Mouse (Mus musculus) WW6 (cell line): ENCODE measurements around the gene Slc38a7.
"Not testable (repeated sequence)": the region's sequence is repeated elsewhere in the genome, so short reads cannot be mapped to it uniquely, and the experiment has no call there.

Experiments used
- DNase-seq: peaks from one replicate; pipeline ENCODE4 v3.0.0-alpha.2; 2013; ENCODE audit warnings: low read depth, low spot score

Slc38a7 gene

DNA sequence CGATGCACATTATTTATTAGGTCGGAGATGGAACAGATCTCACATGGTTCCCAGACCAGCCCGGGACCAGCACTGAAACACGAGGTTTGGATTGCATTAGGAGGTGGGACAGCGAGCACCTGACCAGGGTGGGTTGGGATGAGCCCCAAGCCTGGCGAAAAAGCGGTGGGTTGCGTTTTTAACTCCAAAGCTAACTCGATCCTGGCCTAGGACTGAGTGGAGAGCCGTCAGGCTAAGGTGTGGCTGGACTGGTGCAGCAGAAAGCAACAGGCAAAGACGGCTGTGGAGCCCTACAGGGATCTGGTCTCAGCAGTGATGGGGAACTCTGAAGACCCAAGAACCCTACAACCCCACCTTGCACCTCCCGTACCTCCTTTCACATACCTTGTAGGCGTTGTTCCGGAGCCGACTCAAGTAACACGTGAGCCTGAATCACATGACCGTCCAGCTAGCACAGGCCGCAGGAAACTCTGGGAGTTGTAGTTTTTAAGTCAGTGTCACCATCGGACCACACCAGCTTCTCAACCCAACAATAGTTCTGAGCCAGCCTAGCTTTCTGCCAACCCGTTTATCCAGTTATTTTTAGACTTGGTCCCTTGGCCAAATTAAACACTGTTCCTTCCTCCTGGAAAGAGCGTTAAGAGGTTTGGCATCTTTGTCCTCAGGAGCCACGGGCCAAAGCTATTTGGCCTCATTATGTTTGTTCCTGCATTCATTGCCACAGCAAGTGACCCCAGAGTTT is at the start of gene Slc38a7:
Gene Slc38a7, minus strand, starts transcription at position 438 of the 742 bp plus-strand sequence.
- peak; percentile 81 for DNase-seq

DNA sequence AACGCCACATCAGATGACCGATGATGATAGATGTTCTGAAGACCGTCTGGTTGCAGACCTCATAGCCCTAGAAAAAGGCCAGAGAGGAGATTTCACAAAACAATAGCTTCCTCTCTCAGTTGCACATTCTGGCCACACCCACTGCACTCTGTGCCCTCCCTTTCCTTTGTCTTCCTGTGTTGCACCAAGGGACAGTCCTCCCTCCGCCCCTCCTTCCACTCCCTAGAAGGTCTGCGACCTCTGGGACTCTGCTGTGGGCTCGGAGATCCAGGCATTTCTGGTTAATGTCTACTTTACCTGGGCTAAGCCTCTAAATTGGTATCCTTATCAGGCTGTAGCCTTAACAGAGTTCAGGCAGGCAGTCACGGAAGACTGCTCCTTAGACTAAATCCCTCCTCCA is 48.5 kb upstream of the Slc38a7 start:
- DNase-seq, result no peak

DNA sequence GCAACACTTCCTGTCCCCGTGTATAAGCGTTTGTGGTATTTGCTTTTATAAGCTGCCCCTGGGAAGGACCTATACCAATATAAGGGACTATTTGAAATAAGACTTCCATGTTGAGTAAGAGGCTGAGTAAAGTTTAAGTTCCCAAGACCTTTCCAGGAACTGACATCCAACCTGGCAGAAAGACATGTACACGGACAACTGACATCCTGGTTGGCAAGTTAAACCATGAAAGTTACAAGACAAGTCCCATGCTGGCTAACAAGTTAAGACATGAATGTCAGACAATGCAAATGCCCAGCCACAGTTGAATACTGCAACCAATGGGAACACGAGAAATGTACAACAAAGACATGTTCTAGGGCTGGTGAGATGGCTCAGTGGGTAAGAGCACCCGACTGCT is 40.4 kb upstream of the Slc38a7 start:
- no peak for DNase-seq

DNA sequence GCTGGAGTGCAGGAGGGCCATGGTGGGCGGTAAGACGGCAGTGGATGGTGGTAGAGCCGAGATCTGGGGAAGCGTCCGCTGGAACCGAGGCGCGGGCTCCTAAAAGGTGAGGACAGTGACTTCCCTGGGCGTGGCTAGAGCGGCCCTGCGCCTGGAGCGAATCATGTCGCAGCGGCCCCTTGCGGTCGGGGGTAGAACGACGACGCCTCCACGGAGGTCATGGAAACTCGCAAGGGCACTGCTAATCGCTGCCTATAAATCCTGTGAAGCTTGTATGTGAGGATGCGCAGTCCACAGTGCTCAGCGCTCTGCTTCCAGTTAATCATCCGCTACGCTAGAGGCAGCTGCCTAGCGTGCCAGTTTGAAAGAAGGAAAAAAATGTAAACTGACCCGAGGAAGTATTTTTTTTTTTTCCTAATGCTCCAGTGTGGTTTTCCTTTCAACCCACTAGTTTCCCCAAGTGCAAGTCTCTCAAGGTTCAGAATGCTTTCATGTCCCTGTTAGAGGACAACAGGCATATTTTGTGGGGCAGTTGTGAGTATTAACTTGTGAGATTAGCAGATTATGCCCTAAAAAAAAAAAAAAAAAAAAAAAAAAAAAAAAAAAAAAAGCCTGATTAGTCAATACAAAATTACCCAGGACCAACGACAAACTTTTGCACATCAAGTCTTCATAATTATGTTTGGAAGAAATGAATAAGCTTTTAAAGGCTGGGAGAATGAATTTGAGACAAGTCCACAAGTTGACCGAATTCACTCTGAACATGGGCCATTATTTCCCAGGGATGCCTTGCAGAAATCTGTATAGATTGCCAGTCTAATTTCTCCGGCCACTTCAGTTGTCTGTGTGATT is 35.2 kb upstream of the Slc38a7 start, which contains the start of gene Got2:
Gene Got2, minus strand, starts transcription at position 263 of the 852 bp plus-strand sequence.
- DNase-seq, result peak; percentile 96

DNA sequence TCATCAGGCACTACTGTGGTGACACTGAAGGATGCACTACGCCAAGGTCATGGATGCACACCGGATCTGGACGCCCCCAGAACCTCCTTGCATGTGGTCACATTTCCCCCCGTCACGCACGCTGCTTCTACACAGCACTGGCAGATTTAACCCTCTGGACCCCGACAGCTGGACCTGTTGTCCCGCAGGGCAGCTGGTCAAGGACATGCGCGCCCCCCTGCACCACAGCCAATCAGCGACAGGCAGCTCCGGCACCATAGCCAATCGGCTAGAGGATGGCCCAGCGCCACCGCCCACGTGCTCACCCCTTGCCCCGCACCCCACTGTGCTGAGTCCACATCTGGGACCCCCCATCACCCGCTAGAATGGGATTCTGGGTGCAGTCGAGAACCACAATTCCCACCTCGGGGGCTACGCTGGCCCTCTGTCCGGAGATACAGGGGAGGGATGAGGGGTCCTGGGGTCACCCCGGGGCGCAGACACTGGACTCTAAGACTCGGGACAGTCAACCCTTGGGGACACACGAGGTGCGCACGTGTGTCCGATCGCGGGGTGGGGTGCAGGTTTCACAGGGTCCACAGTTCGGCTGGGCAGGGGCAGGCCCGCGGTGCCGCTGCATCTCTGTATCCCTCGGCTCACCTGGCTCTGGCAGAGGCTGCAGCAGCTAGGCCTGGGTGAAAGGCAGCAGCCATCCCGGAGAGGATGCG is 34.4 kb upstream of the Slc38a7 start:
- peak; percentile 28 for DNase-seq

DNA sequence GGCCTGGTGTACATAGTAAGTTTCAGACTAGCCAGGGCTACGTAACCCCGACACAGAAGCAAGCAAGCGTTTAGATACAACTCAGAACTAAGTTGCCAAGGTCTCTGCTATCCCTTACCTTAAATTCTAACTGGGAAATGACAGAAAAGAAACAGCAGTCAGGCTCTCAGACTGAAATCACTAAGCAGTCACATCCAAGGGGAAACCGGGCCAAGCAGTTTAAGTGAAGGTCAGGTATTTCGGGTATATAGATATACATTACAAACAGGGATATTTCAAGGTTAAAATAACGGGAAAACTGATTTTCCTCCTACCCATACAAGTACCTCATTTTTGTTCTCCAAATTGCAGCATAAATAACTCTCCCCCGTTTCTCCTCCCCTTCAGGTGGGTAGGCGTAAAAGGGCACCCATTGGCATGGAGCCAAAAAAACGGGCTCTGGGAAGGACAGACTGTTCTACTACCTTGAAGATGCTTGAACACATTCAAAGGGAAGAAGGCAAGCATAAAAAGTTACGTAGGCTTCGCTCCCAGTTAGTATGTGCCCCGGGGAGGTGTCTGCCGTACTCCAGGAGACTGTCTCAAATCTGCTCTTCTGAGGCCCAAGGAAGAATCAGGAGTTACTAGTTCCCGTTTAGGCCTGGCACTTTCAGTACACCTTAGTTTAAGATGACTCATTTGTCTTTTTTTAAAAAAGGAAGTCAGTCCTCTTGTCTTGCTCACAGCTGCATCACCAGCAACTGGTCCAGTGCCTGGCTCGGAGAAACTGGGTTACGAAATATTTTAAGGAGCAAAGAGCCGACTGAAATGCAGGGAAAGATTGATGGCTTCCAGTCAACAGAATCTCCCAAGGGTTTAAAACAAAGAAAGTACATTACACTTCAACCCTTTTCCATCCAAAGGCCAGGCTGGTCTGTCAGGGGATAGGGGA is 33.6 kb upstream of the Slc38a7 start:
- no peak for DNase-seq

DNA sequence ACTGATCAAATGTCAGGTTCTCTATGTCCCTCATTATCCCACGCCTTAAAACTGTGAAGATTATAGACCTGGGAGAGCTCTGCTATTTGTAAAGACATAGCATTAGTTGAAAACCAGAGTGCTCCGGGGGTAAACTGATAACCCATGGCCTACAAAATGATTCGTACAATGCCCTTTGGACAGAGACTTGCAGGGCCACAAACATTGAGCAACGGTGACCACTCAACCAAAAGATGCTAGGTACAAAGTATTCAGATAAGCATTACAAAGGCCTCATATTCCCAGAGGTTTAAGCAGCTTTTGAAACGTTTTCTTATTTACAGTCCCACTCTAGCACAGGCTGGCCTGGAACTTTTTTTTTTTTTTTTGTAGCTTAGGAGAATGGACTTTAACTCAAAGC is 32.6 kb upstream of the Slc38a7 start:
- no peak for DNase-seq

DNA sequence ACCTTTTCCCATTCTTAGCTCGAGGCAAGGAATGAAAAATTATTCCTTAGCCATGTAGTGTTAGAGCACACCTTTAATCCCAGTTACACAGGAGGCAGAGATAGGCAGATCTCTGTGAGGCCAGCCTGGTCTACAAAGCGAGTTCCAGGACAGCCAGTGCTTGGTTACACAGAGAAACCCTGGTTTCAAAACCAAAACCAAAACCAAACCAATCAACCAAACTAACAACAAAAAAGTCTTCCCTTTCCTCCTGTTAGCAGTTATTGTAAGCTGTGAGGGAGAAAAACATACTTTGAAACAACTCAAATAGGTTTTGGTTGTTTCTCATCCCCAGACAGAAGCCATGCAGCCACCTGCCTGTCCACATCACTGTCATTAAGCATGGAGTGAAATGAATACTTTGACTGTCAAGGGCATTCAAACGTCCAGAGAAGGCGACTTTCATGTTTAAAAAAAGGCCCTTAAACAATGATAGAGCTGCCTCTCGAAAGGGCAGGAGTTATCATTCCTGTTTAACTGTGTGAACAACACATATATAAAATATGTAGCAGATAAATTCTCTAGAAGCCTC is 32.0 kb upstream of the Slc38a7 start:
- DNase-seq, result no peak

DNA sequence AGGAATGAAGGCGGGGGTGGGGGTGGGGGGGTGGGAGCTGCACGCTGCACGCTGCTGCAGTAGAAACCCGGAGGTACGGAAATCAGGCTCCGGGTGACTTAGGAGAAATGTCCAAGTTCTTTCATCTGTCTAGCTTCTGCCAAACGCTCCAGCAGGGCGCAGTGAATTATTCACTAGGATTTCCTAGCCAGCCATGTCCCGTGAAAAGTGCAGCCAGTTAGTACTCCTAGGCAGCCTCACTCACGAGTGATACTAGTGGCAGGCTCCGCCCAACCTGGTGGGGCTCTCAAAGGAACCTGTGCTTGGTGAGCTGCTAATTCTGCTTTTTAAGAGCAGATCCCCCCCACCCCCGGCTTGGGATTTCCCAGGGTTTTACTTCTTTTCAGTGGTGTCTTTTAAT is 31.2 kb upstream of the Slc38a7 start:
- DNase-seq, result no peak

DNA sequence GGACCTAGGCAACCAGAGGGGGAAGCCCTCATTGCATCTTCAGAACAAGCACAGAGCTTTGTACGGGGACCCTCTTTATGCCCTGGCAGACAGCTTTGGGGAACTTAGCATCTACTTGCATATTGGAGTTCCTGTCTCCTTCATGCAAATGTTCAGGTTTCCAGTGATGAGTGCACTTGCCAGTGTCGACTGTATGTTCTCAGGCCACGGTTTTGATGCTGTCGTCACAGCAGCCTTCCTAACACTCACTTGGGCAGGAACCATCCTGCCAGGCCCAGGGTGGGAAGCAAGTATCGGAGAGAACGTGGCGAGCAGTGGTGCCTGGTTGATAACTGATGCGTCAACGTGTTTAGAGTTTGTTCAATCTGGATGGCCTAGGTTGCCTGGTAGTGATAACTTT is 28.9 kb upstream of the Slc38a7 start:
- no peak for DNase-seq

DNA sequence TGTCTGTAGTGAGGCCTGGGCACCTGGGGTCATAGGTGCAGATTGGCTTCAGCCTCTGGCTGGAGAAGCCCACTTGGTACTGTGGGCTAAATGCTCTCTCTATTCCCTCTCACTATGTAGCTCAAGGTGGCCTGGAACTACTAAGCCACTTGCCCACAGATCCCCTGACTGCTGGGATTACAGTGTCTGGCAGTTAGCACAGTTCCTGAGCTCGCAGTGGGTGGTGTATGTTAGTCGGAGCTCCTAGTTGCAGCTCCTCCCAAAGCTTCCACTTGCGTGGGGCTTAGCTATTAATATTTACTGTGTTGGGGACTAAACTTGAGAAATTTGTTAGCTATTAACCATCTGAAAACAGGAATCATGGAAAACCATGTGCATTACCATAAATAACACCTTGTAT is 28.2 kb upstream of the Slc38a7 start:
- DNase-seq, result no peak

DNA sequence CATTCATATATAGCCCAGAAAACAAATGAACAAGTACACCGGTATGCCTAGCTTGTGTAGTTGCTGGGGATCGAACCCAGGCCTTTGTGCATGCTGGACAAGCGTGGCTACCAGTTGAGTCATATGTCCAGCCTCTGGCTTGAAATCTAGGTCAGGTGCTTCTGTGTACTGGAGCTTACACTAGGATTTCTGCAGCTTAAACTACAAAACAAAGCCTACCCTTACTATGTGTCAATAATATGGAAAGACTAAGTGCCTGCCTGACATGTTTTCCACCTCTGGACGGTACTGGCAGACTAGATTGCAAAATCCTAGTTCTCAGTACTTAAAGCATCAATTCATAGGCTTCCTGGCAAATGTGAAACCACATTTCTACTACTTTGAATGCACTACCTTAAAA is 26.5 kb upstream of the Slc38a7 start:
- no peak for DNase-seq

DNA sequence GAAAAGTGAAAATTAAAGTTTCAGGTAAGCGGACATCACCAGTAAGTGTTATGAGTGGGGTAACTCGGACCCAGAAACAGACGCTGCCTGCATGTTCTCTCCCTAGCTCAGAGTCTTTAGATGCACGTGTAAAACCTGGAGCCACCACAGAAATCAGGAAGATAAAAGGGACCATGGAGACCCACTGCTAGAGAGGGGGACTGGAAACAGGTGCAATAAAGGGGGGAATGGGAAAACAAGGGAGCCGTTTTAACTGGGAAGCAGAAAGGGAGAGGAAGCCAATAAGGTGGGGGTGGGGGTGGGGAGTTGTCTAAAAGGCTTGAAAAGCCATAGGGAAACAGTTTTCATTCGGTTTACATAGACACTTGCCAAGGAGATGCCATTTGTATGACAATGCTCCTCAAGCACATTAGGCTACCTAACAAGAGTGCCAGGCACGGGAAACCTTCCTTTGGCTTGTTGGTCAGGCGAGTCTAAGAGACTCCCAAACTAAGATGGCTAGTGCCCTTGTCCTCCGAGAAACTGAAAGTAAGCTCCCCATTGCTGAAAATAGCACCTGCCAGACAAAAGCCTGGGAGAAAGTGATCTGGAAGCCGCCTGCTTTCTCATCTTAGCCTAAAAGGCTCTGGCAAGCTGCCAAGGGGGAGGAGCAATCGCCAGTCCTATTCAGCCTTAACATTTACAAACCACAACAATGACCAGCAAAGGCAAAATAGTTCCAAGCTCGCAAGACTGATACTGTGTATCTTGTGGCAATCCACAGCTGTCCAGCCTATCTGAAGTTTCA is 25.0 kb upstream of the Slc38a7 start:
- peak; percentile 64 for DNase-seq

DNA sequence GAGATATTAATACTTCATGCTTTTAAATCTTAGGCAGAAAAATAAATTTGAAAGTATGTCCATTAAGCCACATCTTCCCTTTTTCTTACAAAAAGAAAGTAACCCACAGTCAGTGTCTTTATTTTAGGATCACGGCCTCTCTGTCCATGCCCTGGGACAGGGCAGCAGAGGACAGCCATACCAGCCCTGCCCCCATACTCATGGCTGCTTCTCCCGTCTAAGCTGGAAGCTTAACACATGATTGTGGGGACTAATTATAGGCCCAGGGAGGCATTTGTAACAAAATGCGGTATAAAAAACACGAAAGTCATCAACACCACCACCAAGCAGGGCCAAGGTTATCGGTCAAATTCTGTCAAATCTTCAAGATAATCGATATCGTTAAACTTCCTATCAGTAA is 21.9 kb upstream of the Slc38a7 start:
- no peak for DNase-seq

DNA sequence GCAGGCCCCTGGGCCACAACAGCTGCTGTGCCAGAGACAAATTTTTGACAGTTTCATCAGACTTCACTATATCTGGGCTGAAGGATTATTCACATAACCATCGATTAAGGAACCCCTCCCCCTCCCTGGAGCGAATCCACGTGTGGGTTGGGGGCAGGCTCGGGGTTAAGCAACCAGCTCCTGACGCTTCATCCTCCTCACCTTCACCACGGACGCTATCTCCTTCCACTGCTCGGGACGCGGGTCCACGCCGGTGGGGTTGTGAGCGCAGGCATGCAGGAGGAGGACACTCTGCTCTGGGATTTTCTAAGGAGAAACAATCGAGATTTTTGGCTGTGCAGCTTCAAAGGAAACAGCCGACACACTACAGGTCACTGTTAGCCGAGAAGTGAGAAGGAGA is 18.4 kb upstream of the Slc38a7 start:
- DNase-seq, result no peak

DNA sequence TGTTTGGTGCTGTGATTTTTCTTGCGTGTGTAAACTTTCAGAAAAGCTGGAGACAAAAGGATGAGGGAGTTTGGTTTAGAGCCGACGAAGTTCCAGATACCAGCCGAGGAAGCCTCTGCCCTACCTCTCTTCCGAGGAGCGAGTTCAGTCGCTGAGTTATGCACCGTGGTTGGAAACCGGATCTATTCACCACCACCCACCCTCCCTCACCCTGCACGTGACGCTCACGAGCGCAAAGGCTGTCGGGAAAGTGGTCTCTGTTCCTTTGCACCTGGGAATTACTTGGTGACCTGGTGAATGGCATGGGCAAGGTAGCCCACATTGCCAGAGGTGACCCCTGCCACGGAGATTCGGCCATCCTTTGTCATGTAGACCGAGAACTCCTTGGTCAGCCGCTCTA is 11.5 kb upstream of the Slc38a7 start:
- not testable (repeated sequence) for DNase-seq

DNA sequence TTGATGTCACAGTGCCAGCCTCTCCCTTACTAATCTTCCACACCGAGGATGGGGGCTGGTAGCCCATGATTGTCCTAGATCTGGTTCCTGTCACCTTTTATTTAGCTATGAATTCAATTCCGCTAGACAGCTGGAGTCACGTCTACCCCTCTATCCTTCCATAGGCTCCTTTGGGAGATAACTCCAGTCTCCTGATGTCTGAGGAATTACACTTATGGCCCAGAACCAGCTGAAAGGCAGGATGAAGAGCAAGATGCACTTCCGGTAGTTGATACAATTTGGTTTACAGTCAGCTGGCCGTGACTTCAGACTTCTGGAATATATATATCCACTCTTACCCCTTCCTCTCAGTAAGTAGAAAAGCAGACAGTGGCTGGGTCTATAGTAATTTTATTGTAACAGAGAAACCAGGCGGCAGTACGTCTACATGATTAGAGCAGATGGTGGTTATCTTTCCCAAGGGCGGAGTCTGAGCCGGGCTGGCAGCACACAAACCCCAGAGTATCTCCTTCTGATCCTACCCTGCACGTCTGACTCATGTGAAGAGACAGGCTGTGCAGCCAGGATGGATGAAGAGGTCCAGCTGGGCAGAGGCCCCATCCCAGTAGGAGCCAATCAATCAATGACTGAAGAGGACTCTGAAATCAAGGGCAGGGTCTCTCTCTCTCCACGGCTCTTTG is 10.6 kb upstream of the Slc38a7 start:
- DNase-seq, result not testable (repeated sequence)

DNA sequence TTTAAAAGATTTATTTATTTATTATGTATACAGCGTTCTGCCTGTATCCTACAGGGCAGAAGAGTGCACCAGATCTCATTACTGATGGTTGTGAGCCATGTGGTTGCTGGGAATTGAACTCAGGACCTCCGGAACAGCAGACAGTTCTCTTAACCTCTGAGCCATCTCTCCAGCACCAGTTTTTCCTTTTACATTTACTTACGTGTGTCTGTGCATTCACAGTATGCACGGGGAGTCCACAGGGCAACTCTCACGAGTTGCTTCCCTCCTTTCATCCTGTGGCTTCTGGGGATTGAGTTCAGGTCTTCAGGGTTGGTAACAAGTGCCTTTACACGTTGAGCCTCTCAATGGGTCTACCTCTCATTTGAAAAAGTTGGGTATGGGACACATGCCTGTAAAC is 835 bp upstream of the Slc38a7 start:
- DNase-seq, result no peak

DNA sequence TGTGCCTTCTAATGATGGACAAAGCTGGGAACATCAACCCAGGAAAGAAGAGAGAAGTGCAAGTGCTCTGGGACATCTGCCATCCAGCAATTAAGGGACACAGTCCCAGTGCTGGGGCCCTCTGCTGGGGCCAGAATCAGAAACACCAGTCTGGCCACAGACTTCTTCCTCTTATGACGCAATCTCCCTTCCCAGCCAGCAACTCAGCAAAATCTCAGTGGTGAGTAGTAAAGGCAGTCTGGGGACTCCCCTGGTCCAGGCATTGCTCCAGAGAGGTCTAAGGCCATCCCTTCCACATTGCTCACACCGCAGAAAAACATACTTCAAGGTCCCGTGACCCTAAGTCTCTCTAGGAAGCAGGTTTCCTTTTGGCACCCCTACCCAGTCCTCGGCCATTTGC is 1.0 kb downstream of the Slc38a7 start:
- no peak for DNase-seq
